Comparison of ENCODE assay signal across 8 mouse cellular contexts in genomic region chr11:52003772-52004528, GRCm38 (mm10). TPM values are rescaled to one million over a fixed set of nuclear protein-coding genes. Genes with fewer than 3 reads are reported as not detected.
DNase-seq lines count a peak whose midpoint lies in the region; ATAC-seq and TF ChIP-seq lines count a peak whose summit lies in the region.

TSS of gene Cdkl3 (plus strand) at chr11:52004221.

- peak within 1 kb of the TSS; percentile 97 for H3K4me3 ChIP-seq in G1E (ENCODE audit: low read depth, low read length)
- peak within 1 kb of the TSS; percentile 79 for H3K4me3 ChIP-seq in forebrain, embryonic 16.5 days (replicated peaks; ENCODE audit: low read length)
- H3K4me3 ChIP-seq in lung, embryonic 15.5 days: peak within 1 kb of the TSS; percentile 86

- peak within 1 kb of the TSS; percentile 88 for H3K27ac ChIP-seq in forebrain, embryonic 16.5 days (ENCODE audit: low read length)
- H3K27ac ChIP-seq in lung, embryonic 15.5 days: peak within 1 kb of the TSS; percentile 95

- DNase-seq in G1E (ENCODE audit: low spot score): peak; percentile 89
- peak; percentile 90 to 95 for DNase-seq in cerebellum, adult 18-20 months
- peak; percentile 96 for DNase-seq in heart, postnatal 4 days
- peak; percentile 85 to 88 for DNase-seq in layer of hippocampus, adult 8-10 months (ENCODE audit: low spot score in 2 of 2)
- peak; percentile 94 for DNase-seq in ovary, adult 18-20 months (ENCODE audit: low spot score)
- DNase-seq in thymus, postnatal 0 days (ENCODE audit: low spot score): peak; percentile 95

- peak; percentile 84 for ATAC-seq in G1E (ENCODE audit: extremely low read depth, insufficient number of reproducible peaks, low FRiP score, poor library complexity, severe bottlenecking)
- ATAC-seq in forebrain, embryonic 16.5 days: peak; percentile 90
- ATAC-seq in lung, embryonic 15.5 days (ENCODE audit: borderline replicate concordance, extremely low read depth, low FRiP score, low TSS enrichment): peak; percentile 88

- peak within 1 kb of the TSS; percentile 78 for H3K9ac ChIP-seq in forebrain, embryonic 16.5 days (replicated peaks; ENCODE audit: low read depth, low read length)
- H3K9ac ChIP-seq in lung, embryonic 15.5 days: peak within 1 kb of the TSS; percentile 79

- H3K4me1 ChIP-seq in G1E (ENCODE audit: insufficient read depth, low read depth, low read length): peaks cover 39% of the 10 kb centered on the region
- H3K4me1 ChIP-seq in forebrain, embryonic 16.5 days (replicated peaks; ENCODE audit: control insufficient read depth, insufficient read depth, low read length): peaks cover 23% of the 10 kb centered on the region
- peaks cover 27% of the 10 kb centered on the region for H3K4me1 ChIP-seq in lung, embryonic 15.5 days

- H3K27me3 ChIP-seq in G1E (ENCODE audit: insufficient read depth, low read length): no peaks in the 10 kb centered on the region
- H3K27me3 ChIP-seq in forebrain, embryonic 16.5 days (replicated peaks; ENCODE audit: control insufficient read depth, insufficient read depth, low read length): no peaks in the 10 kb centered on the region
- H3K27me3 ChIP-seq in lung, embryonic 15.5 days: no peaks in the 10 kb centered on the region

- H3K9me3 ChIP-seq in G1E (replicated peaks): no peaks in the 10 kb centered on the region
- no peaks in the 10 kb centered on the region for H3K9me3 ChIP-seq in forebrain, embryonic 16.5 days (ENCODE audit: control insufficient read depth, low read length)
- H3K9me3 ChIP-seq in lung, embryonic 15.5 days: no peaks in the 10 kb centered on the region

- peak within 1 kb of the TSS; percentile 55 for H3K4me2 ChIP-seq in forebrain, embryonic 16.5 days (ENCODE audit: low read length)
- H3K4me2 ChIP-seq in lung, embryonic 15.5 days: peak within 1 kb of the TSS; percentile 70

- under 1% methylated on average over 51 of the region's 51 CpGs for WGBS in forebrain, embryonic 16.5 days
- WGBS in lung, embryonic 15.5 days: under 1% methylated on average over 51 of the region's 51 CpGs

- no peak for TF ChIP-seq CTCF in G1E (IDR thresholded peaks at IDR 0.05; ENCODE audit: low read depth, low read length)

- peaks cover 6% of the 10 kb centered on the region for H3K36me3 ChIP-seq in G1E (replicated peaks)
- H3K36me3 ChIP-seq in forebrain, embryonic 16.5 days (ENCODE audit: control insufficient read depth, insufficient read depth): no peaks in the 10 kb centered on the region; the same call in none of the 2 replicates
- no peaks in the 10 kb centered on the region for H3K36me3 ChIP-seq in lung, embryonic 15.5 days

RNA-seq across cellular contexts. Expression of gene Cdkl3, which starts in this region (rescaled TPM):
- 6.8 and 12.6 TPM in 2 replicates for total RNA-seq in G1E (2014; fragmentation: Nextera tagmentation)
- total RNA-seq in G1E (2017): 2.3 and 2.5 TPM in 2 replicates
- polyA plus RNA-seq in G1E (2012): 0.78 and 0.90 TPM in 2 replicates
- 27.0 and 27.1 TPM in 2 replicates for polyA plus RNA-seq in forebrain, embryonic 16.5 days (2015; fragmentation: Nextera tagmentation; extraction: Ambion mirVana)
- total RNA-seq in heart, postnatal 4 days (2021): 10 to 100 TPM in 1 of 2 experiments, 1 to 10 TPM in 1; 9.1 to 11.7 TPM
- total RNA-seq in layer of hippocampus, adult 8-10 months (2022): 10 to 100 TPM; 13.4 to 17.6 (median 16.1) TPM
- 6.5 and 7.0 TPM in 2 replicates for polyA plus RNA-seq in lung, embryonic 15.5 days (2015; fragmentation: Nextera tagmentation; extraction: Ambion mirVana)
- polyA plus RNA-seq in thymus, postnatal 0 days (2015; fragmentation: Nextera tagmentation; extraction: Ambion mirVana): 9.5 and 12.2 TPM in 2 replicates

Comparison
In these comparisons a context has a peak if more than half of its experiments do, and no peak if none do; other contexts are left out.
1. Peak in every context shown above with its lines: DNase-seq, ATAC-seq, H3K4me3 ChIP-seq and H3K27ac ChIP-seq.